Mouse (Mus musculus) embryo, embryonic 10.5 days (tissue): ENCODE results near the gene Rab42.

Experiments
- DNase-seq: peaks from one replicate; pipeline ENCODE4 v3.0.0-alpha.2; 2015; ENCODE audit warnings: low spot score

Gene Rab42

DNA sequence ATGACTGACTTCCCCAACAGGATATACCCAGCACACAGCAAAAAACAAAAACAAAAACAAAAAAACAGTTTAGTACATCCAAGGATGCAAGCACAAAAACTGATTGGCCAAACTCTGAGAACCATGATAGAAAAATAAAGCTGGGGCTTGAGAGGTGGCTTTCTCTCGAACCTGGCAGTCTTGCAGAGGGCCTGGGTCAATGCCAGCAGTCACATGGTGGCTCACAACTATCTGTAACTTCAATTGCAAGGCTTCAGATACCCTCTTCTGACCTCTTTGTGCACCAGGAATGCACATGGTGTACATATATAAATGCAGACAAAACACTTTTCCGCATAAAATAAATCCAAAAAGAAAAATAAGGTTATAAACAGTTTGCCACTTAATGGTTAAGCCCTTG lies 30.0 kb downstream of the Rab42 start:
- no peak for DNase-seq

DNA sequence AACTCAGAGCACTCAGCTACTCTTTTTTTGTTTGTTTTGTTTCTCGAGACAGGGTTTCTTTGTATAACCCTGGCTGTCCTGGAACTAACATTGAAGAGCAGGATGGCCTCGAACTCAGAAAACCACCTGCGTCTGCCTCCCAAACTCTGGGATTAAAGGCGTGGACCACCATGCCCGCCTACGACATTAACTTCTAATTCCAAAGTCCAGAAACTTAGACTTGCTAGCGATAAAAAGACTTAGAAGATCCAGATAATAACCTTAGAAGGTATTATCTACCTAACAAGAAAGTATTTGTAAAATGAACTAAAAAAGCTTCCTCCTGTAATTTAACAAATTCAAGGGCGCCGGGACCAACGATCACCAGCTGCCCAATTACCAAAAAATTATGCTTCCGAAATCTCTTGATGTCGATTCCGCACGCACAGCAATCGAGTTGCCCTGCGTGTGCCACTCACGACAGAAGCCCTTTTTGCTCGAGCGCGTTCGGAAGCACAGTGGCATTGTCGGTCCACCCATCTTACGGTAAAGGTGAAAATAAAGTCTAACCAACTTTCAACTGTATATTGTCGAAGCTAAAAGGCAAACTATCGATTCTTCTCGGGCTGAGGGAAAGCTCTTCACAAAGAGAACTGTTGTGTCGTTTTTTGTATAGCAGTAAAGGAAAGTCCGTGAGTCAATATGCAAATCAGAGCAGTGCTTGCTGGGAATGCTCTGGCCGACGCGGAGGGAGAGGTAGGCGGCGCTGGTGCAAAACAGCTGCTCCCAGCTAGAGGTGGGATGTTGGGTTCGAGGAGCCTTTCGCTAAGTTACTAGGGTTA lies 33.2 kb downstream of the Rab42 start:
- DNase-seq, result peak; percentile 97

DNA sequence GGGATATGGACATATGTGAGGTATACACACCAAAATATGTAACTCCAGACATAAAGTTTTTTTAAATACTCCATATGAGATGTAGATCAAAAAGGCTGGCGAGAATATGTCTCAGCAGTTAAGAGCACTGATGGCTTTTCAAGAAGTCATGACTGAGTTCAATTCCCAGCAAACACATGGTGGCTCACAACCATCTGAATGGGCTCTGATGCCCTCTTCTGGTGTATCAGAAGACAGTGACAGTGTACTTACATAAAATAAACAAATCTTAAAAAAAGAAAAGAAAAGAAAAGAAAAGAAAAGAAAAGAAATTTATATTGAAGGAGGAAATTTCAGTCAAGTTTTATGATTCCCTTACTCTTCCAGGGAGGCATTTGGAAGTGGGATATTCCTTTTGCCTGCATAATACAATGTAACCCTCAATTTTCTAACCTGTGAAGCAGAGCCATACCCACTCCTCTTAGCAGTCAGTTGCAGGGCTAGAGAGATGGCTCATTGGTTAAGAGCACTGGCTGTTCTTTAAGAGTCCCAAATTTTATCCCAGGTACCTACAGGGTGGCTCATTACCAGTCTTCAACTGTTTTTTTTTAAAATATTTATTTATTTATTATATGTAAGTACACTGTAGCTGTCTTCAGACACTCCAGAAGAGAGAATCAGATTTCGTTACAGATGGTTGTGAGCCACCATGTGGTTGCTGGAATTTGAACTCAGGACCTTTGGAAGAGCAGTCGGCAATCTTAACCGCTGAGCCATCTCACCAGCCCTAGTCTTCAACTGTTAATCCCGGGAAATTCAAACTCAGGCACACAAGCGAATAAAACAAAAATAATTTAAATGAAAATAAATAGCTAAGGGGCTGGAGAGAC lies 34.1 kb downstream of the Rab42 start:
- DNase-seq, result peak; percentile 59

DNA sequence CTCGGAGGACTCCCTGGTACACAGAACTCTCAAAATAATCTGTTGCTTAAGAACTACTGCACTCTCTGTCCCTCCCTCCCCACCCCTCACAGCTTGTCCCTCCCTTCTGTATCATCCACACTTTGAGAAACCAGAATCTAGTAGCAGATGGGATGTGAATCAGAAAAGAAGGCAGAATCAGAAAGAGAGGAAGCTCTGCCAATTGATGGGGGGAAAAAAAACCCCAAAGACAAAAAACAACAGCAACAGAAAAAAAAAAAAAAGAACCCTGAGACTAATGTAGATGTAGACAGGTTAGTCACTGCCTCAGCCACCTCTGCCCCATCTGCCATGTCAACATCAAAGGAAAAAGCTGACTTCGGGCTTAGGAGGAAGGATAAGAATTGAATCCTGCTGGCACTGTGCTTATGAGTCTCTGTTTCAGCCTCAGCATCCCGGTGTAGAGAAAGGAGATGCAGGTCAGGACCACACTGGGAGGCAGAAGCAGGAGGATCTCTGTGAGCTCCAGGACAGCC lies 36.3 kb downstream of the Rab42 start:
- DNase-seq, result no peak

DNA sequence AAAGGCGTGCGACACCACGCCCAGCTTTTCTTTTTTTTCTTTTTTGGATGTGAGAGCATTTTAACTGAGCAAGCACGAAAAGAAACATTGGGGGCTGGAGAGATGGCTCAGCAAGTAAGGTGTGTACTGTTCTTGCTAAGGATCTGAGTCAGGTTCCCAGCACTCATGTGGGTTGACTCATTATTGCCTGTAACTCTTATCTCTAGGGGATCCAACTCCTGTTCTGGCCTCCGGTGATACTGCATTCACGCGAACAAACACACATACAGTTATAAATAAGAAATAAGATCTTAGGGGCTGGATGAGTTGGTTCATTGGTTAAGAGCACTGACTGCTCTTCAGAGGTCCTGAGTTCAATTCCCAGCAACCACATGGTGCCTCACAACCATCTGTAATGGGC lies 39.9 kb downstream of the Rab42 start:
- DNase-seq, result no peak

DNA sequence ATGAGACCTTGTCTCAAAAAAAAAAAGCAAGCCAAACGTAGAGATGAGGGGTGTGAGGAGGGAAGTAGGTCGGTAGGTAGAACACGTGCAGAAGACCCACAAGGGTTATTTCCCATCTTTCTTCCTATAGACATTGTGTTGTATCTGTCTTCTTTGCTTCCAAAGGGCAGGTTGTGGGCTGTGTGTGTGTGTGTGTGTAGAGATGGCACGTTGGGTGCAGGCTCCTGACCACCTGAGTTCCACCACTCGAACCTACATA lies 40.9 kb downstream of the Rab42 start:
- DNase-seq, result no peak

DNA sequence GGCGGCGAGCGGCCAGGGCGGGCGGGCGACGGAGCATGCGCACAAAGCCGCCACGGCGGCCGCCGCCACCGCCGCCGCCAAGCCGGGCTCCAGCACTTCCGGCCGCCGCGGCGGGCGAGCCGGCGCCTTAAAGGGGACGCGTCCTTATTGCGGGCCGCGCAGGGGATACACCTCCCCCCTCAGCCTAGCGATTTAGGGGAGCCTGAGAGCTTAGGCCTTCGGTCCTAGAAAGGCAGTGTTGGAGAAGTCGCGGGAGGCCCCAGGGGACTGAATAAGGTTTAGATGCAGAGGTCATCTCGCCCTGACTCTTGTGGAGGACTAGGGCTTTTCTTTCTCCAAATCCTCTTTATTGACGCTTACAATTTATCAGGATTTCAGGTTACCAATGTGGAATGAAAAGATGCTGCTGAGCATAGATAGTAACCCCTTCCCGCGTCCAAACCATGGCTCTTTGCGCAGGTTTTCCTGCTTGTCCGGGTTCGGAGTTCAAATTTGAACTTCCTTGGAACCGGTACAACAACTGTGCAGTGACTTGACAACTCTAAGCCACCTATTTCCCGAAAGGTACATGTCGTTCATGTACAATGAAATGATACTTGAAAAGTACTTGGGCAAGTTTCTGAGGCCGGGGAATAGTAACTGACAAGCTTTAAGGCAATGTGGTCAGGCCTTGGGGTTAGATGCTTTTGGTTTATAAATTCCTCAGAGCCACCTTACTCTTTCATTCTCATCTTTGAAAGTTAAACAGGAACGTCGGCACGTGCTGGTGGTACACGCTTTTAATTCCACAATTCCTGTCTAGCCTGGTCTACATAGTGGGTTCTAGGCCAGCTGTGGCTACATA lies 41.4 kb downstream of the Rab42 start, which contains the start of gene Gmeb1:
Gmeb1 (minus strand) TSS at position 89 of the 844 bp plus-strand sequence.
- DNase-seq, result peak; percentile 89

DNA sequence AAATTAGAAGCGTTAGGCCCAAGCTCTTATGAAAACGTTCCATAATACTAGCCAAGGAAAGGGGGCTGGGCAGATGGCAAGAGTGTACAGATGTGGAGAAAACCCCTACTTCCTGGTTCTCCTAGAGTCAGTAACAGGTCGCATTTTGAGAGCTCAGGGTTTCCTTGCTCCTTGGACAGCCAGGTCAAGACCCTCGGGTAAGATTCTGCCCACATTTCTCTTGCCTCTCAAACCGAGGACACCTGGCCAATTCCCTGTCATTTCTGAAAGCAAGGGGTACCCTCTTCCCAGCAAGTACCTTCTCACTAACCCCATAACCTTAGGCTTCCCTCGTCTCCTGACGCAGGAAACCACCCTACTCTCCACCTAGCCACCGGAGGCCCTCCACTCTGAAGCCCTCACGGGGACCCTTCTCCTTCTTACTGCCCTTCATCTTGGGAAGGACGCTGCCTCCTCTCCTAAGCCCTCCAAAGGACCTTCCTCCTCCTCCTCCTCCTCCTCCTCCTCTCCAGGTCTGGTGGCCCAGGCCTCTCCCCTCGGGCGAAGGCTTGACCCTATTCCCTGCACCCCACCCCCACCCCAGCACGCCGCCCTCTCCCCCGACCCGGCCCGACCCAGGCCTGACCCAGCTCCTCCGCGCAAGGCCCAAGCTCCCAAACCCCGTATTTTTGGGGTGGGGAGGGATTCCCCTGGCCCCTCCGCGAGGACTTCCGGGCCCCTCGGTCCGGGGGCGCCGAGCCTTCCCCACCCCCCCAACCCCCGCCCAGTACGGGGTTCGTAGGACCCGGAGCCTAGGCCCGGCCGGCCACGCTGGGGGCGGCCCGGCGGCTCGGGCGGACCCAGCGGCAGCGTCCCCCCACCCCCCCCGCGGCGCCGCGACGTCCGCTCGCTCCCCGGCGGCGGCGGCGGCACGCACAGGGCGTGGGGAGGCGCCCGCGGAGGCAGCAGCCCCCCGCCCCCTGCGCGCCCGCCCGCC lies 42.5 kb downstream of the Rab42 start:
- DNase-seq, result peak; percentile 67

DNA sequence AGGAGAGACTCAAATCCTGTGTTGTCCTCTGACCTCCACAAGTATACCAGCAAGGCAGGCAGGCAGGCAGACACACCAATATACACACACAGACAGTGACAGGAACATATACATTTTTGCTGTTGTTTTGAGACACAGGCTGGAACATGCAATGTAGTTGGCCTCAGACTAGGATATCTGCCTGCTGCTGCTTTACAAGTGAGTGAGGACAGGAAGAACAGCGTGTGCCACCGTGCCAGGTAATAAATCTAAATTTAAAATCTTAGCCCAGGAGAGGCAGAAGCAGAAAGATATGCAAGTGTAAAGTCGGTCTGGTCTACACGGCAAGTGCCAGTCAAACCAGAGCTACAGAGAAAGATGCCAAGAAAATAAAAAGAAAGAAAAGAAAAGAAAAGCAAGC lies 43.9 kb downstream of the Rab42 start:
- no peak for DNase-seq

DNA sequence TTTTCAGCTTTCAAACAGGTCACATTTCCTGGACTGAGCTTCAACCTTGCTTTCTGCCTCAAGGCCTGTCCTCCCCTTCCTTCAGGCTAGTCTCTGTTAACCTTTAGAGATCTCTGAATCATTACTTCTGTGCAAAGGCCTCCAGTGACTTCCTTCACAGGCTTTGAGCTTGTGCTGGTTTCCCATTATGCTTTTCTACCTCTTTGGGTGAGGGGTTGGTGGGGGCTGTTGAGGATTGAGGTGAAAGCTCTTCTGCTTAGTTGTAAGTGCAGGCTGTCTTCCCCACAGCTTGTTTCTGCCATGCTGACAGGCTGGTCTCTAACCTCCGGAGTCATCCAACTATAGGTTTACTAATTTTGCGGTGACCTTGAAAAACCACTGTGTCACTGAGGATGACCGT lies 46.8 kb downstream of the Rab42 start:
- DNase-seq, result no peak

DNA sequence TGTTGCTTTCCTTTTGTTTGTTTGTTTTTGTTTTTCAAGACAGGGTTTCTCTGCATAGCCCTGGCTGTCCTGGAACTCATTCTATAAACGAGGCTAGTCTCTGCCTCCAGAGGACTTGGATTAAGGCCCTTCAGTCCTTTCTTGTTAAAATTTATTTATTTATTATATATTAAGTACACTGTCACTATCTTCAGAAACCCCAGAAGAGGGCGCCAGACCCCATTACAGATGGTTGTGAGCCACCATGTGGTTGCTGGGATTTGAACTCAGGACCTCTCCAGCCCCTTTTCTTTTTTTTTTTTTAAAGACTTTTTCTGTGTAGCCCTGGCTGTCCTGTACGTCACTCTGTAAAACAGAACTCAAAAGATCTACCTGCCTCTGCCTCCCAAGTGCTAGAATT lies 48.2 kb downstream of the Rab42 start:
- no peak for DNase-seq

DNA sequence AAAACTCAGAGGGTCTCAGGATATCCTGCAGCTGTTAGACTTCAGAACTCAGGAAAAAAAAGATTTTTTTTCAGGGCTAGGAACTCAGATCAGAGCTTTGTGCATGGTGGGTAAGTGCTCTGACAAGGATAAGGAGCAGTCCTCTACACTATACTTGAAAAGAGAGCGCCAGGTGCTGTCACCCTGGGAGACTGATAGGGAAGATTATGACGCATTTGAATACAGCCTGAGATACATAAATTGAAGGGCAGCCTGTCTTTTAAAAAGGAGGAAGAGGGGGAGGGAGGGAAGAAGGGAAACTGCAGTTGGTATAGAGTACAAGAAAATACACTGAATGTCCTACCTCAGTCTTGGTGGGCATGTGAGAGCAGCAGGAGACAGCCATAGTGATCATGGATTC lies 49.6 kb downstream of the Rab42 start:
- no peak for DNase-seq

DNA sequence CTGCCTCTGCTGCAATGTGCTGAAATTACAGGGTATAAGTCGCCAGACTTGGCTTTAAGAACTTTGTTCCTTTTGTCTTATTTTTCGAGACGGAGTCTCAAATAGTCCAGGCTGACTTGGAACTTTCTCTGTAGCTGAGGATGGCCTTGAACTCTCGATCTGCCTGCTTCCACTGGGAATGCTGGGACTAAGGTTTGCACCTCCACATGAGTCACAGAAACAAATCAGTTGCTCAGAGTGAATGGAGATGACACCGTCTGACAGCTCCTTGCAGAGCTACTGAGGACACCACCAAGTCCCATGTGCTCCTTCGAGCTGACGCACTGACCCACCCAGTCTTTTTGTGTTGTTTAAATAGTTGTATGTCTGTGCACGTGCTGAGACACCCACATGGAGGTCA lies 50.1 kb downstream of the Rab42 start:
- DNase-seq, result no peak
